Mouse (Mus musculus) right cerebral cortex, adult 18-20 months (tissue): ENCODE measurements at regions not wholly inside any gene's neighbourhood (a gene's known extent, or its start where the extent isn't known, plus 50 kb on each side); places are given as distances from the start of the nearest gene placed in this dataset.
A peak's percentile ranks its signal among the peaks of the same experiment; 100 is the strongest.

ENCODE experiments used
- DNase-seq: peaks from one replicate; pipeline ENCODE4 v3.0.0; 2022; ENCODE audit warnings: mixed read lengths

GRCm38 (mm10) chr3:78077822-78078221, 1208.5 kb downstream of the Rapgef2 start:
- no peak for DNase-seq

- DNase-seq: peak; percentile 5
These were observed 1209.0 kb downstream of the Rapgef2 start for GRCm38 (mm10) chr3:78077275-78077674.

GRCm38 (mm10) chr3:78073040-78073439, 1213.3 kb downstream of the Rapgef2 start:
- DNase-seq: no peak

GRCm38 (mm10) chr3:78067113-78067639, 1219.1 kb downstream of the Rapgef2 start:
- DNase-seq: no peak

- DNase-seq: no peak
These were observed 1220.0 kb downstream of the Rapgef2 start for GRCm38 (mm10) chr3:78066336-78066735.

- no peak for DNase-seq
These were observed 1223.8 kb downstream of the Rapgef2 start for GRCm38 (mm10) chr3:78062549-78062948.

- DNase-seq: peak; percentile 11
These were observed 1226.3 kb downstream of the Rapgef2 start for GRCm38 (mm10) chr3:78059826-78060591.
